In the genomic region with DNA sequence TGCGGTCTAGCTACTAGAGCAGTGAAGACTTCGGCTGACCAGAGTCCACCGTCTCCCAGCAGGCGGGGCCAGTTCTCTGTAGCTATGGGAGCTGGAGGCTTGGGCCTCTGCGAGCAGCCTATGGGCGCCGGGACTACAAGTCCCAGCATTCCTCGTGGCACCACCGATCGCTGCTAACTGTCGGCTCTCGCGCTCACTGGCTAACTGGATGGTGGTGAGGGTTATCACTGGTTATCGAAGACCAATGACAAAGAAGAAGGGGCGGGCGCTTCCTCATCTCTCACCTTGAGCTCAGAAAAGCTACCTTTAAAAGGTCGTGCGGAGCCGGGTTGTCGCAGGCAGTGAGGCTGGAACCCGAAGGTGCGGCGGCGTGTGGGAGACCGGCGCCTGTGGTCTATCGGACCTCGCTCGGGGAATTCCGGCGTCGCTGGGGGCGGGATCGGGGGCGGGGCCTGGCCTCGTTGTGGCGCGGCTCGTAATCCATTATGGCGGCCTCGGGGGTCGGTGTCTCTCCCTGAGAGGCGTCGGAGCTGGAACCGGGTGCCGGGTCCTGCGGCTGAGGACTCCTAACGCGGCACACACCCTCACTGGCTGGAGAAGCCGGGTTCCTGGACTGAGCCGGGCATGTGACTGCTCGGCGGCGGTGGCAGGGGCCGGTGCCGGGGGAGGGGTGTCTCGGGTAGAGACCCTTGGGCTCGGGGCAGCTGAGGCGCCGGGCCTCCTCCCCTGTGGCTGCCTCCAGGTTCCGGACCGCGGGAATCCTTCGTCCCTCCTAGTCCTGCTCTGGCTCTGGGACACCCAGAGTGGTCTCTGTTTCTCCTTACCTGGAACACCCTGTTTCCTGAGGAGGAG, we compare ENCODE assay signal across 8 mouse cellular contexts. TPM values are rescaled to one million over a fixed set of nuclear protein-coding genes. Genes with fewer than 3 reads are reported as not detected.
DNase-seq lines count a peak whose midpoint lies in the region; ATAC-seq and TF ChIP-seq lines count a peak whose summit lies in the region.

A gene (plus strand): TSS at position 303 of the 852 bp plus-strand sequence.

- WGBS in bone marrow, adult 2 months = under 1% methylated on average over 64 of the region's 64 CpGs
- WGBS in embryonic facial prominence, embryonic 15.5 days = under 1% methylated on average over 64 of the region's 64 CpGs
- under 1% methylated on average over 34 of the region's 64 CpGs for WGBS in limb, embryonic 14.5 days
- WGBS in midbrain, postnatal 0 days = under 1% methylated on average over 61 of the region's 64 CpGs

- peak within 1 kb of the TSS; percentile 72 for H3K4me2 ChIP-seq in embryonic facial prominence, embryonic 15.5 days (replicated peaks)
- peak within 1 kb of the TSS; percentile 64 for H3K4me2 ChIP-seq in limb, embryonic 14.5 days (replicated peaks; ENCODE audit: low read depth, low read length, severe bottlenecking)
- peak within 1 kb of the TSS; percentile 66 for H3K4me2 ChIP-seq in midbrain, postnatal 0 days (ENCODE audit: low read depth, low read length, poor library complexity, severe bottlenecking)

- H3K36me3 ChIP-seq in embryonic facial prominence, embryonic 15.5 days = no peaks in the 10 kb centered on the region
- peaks cover 4% of the 10 kb centered on the region; the same call in 1 of the 2 replicates for H3K36me3 ChIP-seq in limb, embryonic 14.5 days (ENCODE audit: control insufficient read depth, insufficient read depth, low read length)
- no peaks in the 10 kb centered on the region for H3K36me3 ChIP-seq in midbrain, postnatal 0 days (ENCODE audit: insufficient read depth, low read length)

- H3K4me3 ChIP-seq in bone marrow, adult 2 months (replicated peaks; ENCODE audit: control insufficient read depth, low read depth, low read length) = peak within 1 kb of the TSS; percentile 84
- peak within 1 kb of the TSS; percentile 98 for H3K4me3 ChIP-seq in embryonic facial prominence, embryonic 15.5 days (replicated peaks)
- H3K4me3 ChIP-seq in limb, embryonic 14.5 days (replicated peaks; ENCODE audit: low read length) = peak within 1 kb of the TSS; percentile 89
- H3K4me3 ChIP-seq in midbrain, postnatal 0 days (ENCODE audit: low read depth, low read length) = peak within 1 kb of the TSS; percentile 64

- H3K27me3 ChIP-seq in embryonic facial prominence, embryonic 15.5 days = no peaks in the 10 kb centered on the region
- no peaks in the 10 kb centered on the region for H3K27me3 ChIP-seq in limb, embryonic 14.5 days (ENCODE audit: control insufficient read depth, insufficient read depth, low read length)
- H3K27me3 ChIP-seq in midbrain, postnatal 0 days (ENCODE audit: insufficient read depth, low read length) = no peaks in the 10 kb centered on the region

- peak; percentile 100 for ATAC-seq in embryonic facial prominence, embryonic 15.5 days (ENCODE audit: insufficient number of reproducible peaks, low FRiP score, low TSS enrichment, low read depth)
- peak; percentile 100 for ATAC-seq in limb, embryonic 14.5 days (ENCODE audit: low FRiP score, low read depth)
- ATAC-seq in midbrain, postnatal 0 days (ENCODE audit: low FRiP score) = peak; percentile 98

- peak within 1 kb of the TSS; percentile 94 for H3K9ac ChIP-seq in embryonic facial prominence, embryonic 15.5 days
- H3K9ac ChIP-seq in limb, embryonic 14.5 days (ENCODE audit: low read depth, low read length, severe bottlenecking) = peak within 1 kb of the TSS; percentile 83
- peak within 1 kb of the TSS; percentile 79 for H3K9ac ChIP-seq in midbrain, postnatal 0 days (replicated peaks; ENCODE audit: low read length, poor library complexity, severe bottlenecking)

- H3K27ac ChIP-seq in bone marrow, adult 2 months (ENCODE audit: control insufficient read depth, insufficient read depth, low read depth, low read length, poor library complexity) = peak within 1 kb of the TSS; percentile 88
- H3K27ac ChIP-seq in embryonic facial prominence, embryonic 15.5 days (replicated peaks) = peak within 1 kb of the TSS; percentile 93
- H3K27ac ChIP-seq in limb, embryonic 14.5 days (replicated peaks; ENCODE audit: low read depth, low read length) = peak within 1 kb of the TSS; percentile 91
- H3K27ac ChIP-seq in midbrain, postnatal 0 days (ENCODE audit: low read depth, low read length) = peak within 1 kb of the TSS; percentile 69

- peak; percentile 23; the same call in 1 of the 2 replicates for TF ChIP-seq CTCF in bone marrow, adult 2 months (IDR thresholded peaks at IDR 0.05; ENCODE audit: control insufficient read depth, insufficient read depth, low read length)
- peak; percentile 62 for TF ChIP-seq CTCF in midbrain, postnatal 0 days (IDR thresholded peaks at IDR 0.05)

- peak; percentile 98 for DNase-seq in 416B (ENCODE audit: low read depth)
- DNase-seq in heart, adult 8-10 months (ENCODE audit: low spot score) = peak; percentile 96
- DNase-seq in kidney, adult 9 months = peak; percentile 99
- DNase-seq in limb, embryonic 14.5 days (ENCODE audit: low spot score) = peak; percentile 99
- DNase-seq in midbrain, postnatal 0 days (ENCODE audit: low spot score) = peak; percentile 99
- peak; percentile 82 to 88 for DNase-seq in spleen, postnatal 14 days (ENCODE audit: low spot score in 2 of 2)

- H3K4me1 ChIP-seq in bone marrow, adult 2 months (ENCODE audit: control insufficient read depth, insufficient read depth, low read length) = peaks cover 2% of the 10 kb centered on the region; the same call in 1 of the 2 replicates
- H3K4me1 ChIP-seq in embryonic facial prominence, embryonic 15.5 days = peaks cover 17% of the 10 kb centered on the region
- peaks cover 18% of the 10 kb centered on the region for H3K4me1 ChIP-seq in limb, embryonic 14.5 days (ENCODE audit: control insufficient read depth, insufficient read depth, low read length)
- H3K4me1 ChIP-seq in midbrain, postnatal 0 days (ENCODE audit: insufficient read depth, low read length) = peaks cover 13% of the 10 kb centered on the region

- no peaks in the 10 kb centered on the region for H3K9me3 ChIP-seq in embryonic facial prominence, embryonic 15.5 days (replicated peaks)
- no peaks in the 10 kb centered on the region for H3K9me3 ChIP-seq in limb, embryonic 14.5 days (ENCODE audit: control insufficient read depth, low read length)
- H3K9me3 ChIP-seq in midbrain, postnatal 0 days (ENCODE audit: low read length) = no peaks in the 10 kb centered on the region

- TF ChIP-seq POLR2A in bone marrow, adult 2 months (IDR thresholded peaks at IDR 0.05; ENCODE audit: borderline replicate concordance, control insufficient read depth, low read depth, low read length) = no peak
- 0 out of 2 replicates have a peak, but pooled peaks have one; percentile 74 for TF ChIP-seq POLR2A in limb, embryonic 14.5 days (IDR thresholded peaks at IDR 0.05; ENCODE audit: borderline replicate concordance, extremely low read depth, insufficient read depth, insufficient read length)

RNA-seq across cellular contexts. Expression of the gene that starts here (rescaled TPM):
- polyA plus RNA-seq in bone marrow, adult 2 months (2011; ENCODE audit: insufficient read depth, insufficient read length, low replicate concordance, missing spikeins) = 24.3 and 35.0 TPM in 2 replicates
- polyA plus RNA-seq in embryonic facial prominence, embryonic 15.5 days (2015; fragmentation: Nextera tagmentation; extraction: Ambion mirVana) = 40.9 and 42.3 TPM in 2 replicates
- 10 to 100 TPM; 30.2 to 37.3 (median 30.9) TPM for total RNA-seq in heart, adult 8-10 months (2022)
- 104 and 128 TPM in 2 replicates for polyA plus RNA-seq in limb, embryonic 14.5 days (2012; rRNA removed)
- polyA plus RNA-seq in limb, embryonic 14.5 days (2014; fragmentation: Nextera tagmentation; extraction: Ambion mirVana) = 49.0 and 54.9 TPM in 2 replicates
- 44.9 and 50.1 TPM in 2 replicates for total RNA-seq in midbrain, postnatal 0 days (2014; rRNA removed)
- 13.1 and 13.8 TPM in 2 replicates for polyA plus RNA-seq in midbrain, postnatal 0 days (2015; fragmentation: Nextera tagmentation; extraction: Ambion mirVana)

Comparison
In these comparisons a context has a peak if more than half of its experiments do, and no peak if none do; other contexts are left out.
1. Peak in every context shown above with its lines: DNase-seq, ATAC-seq, H3K4me3 ChIP-seq and H3K27ac ChIP-seq.